Mouse (Mus musculus) kidney, adult 2 months (tissue): Measurements from ENCODE around the gene Gm11032. TPM values are rescaled to one million over a fixed set of nuclear protein-coding genes. Genes with fewer than 3 reads are reported as not detected.

Source experiments
- DNase-seq: peaks from one replicate; pipeline ENCODE4 v3.0.0; 2021
- H3K27ac ChIP-seq: fragments of 200-500 bp; 2 replicates; pipeline ENCODE4 v1.5.1; 2012; ENCODE audit warnings: low read depth, low read length, control low read depth, inconsistent platforms; ENCODE audit not compliant: insufficient read depth
- H3K27me3 ChIP-seq: fragments of 200-500 bp; replicated peaks from 2 replicates; pipeline ENCODE4 v1.6.1; 2012; ENCODE audit warnings: mild to moderate bottlenecking, moderate library complexity, low read length, inconsistent platforms; ENCODE audit not compliant: control insufficient read depth, insufficient read depth
- H3K36me3 ChIP-seq: fragments of 200-500 bp; 2 replicates; pipeline ENCODE4 v1.6.1; 2012; ENCODE audit warnings: mild to moderate bottlenecking, moderate library complexity, low read length, inconsistent platforms; ENCODE audit not compliant: control insufficient read depth, insufficient read depth
- H3K4me1 ChIP-seq: fragments of 200-500 bp; 2 replicates; pipeline ENCODE4 v1.6.1; 2011; ENCODE audit warnings: low read length; ENCODE audit not compliant: control insufficient read depth, insufficient read depth
- H3K4me3 ChIP-seq: fragments of 200-500 bp; 2 replicates; pipeline ENCODE4 v1.5.1; 2011; ENCODE audit warnings: mild to moderate bottlenecking, low read depth, low read length, control low read depth; ENCODE audit not compliant: insufficient read depth
- CTCF ChIP-seq: fragments of 200-500 bp; conservative IDR thresholded peaks from 2 replicates; pipeline ENCODE4 v1.5.1; 2011; ENCODE audit warnings: low read depth, mild to moderate bottlenecking, control low read depth, low read length, moderate library complexity, mixed read lengths; ENCODE audit not compliant: insufficient read depth, insufficient read length
- POLR2A ChIP-seq: fragments of 200-500 bp; IDR thresholded peaks from one replicate; pipeline ENCODE4 v1.6.1; 2011; ENCODE audit warnings: low read depth, low read length, control low read depth
- WGBS: fragments of 180-500 bp; shearing (Covaris S2); methylation state at CpG from one replicate; pipeline ENCODE4 v1.1.7; 2018; 5-methylcytosine and 5-hydroxymethylcytosine counted together
- polyA plus RNA-seq: library from polyadenylated mRNA; depleted of rRNA; stranded (reverse); fragments of >200 nt; gene quantifications from 2 replicates; pipeline ENCODE4 v1.2.3, GENCODE M21; 2012

Gm11032 gene
- polyA plus RNA-seq, 1 experiment = not detected

DNA sequence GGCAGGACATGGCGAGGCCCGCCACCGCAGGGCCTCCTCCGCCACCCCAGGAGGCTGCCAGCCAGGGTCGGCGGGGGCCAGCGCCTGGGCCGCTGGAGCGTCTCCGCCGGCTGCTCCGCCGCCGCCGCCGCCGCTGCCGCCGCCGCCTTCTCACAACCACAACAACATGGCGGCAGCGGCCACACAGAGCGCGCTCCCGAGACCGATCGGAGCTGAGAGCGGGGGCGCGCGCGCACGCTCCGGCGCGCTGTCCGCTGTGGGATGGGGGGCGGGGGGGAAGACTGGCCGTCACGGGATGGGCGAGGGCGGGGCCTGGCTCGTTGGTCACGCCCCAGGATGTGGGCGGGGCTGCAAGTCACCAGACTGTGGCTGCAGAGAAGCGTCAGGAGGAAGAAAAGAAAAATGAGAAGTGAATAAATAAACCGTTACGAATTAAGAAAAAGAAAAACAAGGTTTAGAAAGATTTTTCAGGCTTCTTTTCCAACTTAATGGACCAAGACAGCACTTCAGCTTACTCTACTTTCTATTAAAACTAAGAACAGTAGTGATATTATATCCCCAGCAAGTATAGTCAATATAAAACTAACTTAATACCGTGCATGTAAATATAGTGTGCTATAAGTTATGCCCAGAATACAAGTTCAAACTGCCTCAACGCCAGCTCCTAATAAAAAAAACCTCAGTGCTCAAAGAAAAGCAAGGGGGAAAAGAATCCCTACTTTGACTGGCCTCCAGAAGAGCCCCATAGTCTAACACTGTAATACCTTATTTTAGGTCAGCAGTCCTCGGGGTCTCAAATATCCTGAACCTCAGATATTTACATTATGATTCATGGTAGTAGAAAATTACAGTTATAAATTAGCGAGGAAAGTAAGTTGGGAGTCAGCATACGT is 25.0 kb upstream of the Gm11032 start, which contains the start of gene Mtmr3:
Gene Mtmr3, minus strand, starts transcription at position 256 of the 893 bp plus-strand sequence.
- DNase-seq = peak; percentile 98
- H3K27ac ChIP-seq = peak within 1 kb of the TSS; percentile 87
- peaks cover 15% of the 10 kb centered on the region for H3K4me1 ChIP-seq
- TF ChIP-seq CTCF (no peak), POLR2A (no peak)
- peak within 1 kb of the TSS; percentile 94 for H3K4me3 ChIP-seq
- H3K27me3 ChIP-seq = no peaks in the 10 kb centered on the region
- WGBS = 4% methylated on average over 52 of the region's 53 CpGs
- no peaks in the 10 kb centered on the region for H3K36me3 ChIP-seq

GRCm38 (mm10) chr11:4598411-4598810 is 21.5 kb upstream of the Gm11032 start:
- H3K27ac ChIP-seq = no peak overlapping the region
- no peaks in the 10 kb centered on the region for H3K36me3 ChIP-seq
- H3K4me3 ChIP-seq = no peak overlapping the region
- H3K27me3 ChIP-seq = no peaks in the 10 kb centered on the region
- 61% methylated on average over 2 of the region's 2 CpGs for WGBS
- H3K4me1 ChIP-seq = peaks cover 3% of the 10 kb centered on the region; the same call in 1 of the 2 replicates
- no peak for TF ChIP-seq CTCF
- no peak for DNase-seq

DNA sequence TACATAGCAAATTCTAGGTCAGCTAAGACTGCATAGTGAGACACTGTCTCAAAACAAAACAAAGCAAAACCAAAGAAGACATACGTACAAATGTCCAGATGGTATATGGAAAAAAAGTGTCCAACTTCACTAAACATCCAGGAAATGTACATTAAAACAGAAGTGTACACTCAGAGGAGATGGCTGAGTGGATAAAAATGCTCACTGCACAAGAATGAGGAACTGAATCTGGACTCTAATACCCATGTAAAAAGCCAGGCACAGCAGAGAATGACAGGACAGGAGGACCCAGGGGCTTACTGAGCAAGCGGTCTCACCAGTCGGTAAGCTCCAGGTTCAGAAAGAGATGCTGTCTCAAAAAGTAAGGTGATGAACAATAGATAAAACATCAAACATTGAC is 20.0 kb upstream of the Gm11032 start:
- peaks cover 12% of the 10 kb centered on the region for H3K4me1 ChIP-seq
- no peak for TF ChIP-seq CTCF
- TF ChIP-seq POLR2A = no peak
- no peak for DNase-seq
- 93% methylated on average over 3 of the region's 3 CpGs for WGBS
- H3K36me3 ChIP-seq = no peaks in the 10 kb centered on the region
- H3K4me3 ChIP-seq = no peak overlapping the region
- H3K27me3 ChIP-seq = no peaks in the 10 kb centered on the region
- H3K27ac ChIP-seq = no peak overlapping the region

GRCm38 (mm10) chr11:4601890-4602289 is 18.0 kb upstream of the Gm11032 start:
- no peaks in the 10 kb centered on the region for H3K36me3 ChIP-seq
- H3K4me3 ChIP-seq = no peak overlapping the region
- H3K4me1 ChIP-seq = peaks cover 15% of the 10 kb centered on the region
- no peaks in the 10 kb centered on the region for H3K27me3 ChIP-seq
- WGBS = 93% methylated on average over 5 of the region's 5 CpGs
- no peak overlapping the region for H3K27ac ChIP-seq
- TF ChIP-seq CTCF (no peak), POLR2A (no peak)
- DNase-seq = no peak

DNA sequence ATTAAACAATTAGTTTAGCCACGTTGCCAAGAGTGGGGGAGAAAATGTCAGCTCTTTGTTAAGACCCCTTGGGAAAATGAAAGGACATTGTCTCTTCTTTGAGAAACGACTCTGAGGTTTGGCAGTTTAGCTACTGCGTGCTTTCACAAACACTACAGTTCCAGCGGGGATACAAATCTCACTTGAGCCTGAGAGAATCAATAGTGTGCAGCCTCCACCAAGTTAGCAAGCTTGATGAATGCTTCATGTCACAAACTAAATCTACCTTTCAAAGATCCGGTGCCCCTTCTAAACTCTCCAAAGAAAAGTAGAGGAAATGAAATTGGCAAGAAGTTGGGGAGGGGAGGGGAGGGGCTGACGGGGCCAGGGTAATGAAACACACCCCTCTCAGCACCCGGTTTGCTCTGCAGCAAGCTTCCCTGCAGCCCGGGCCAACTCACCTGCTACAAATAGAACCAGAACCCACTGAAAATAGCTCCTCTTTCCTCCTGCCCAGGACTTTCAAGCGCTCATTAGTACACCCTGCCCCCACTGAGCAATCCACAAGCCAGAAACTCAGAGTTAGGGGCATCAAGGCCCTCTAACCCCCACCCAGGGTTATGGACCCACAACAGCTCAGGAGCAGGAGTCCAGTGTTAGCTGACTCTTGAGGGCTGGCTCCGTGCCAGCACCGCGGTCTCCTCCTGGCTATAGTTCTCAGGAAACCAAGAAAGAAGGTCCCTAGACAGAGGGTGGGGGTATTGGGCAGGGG is 17.0 kb upstream of the Gm11032 start:
- no peak for TF ChIP-seq POLR2A
- peaks cover 17% of the 10 kb centered on the region for H3K4me1 ChIP-seq
- 38% methylated on average over 12 of the region's 12 CpGs for WGBS
- H3K4me3 ChIP-seq = no peak overlapping the region
- DNase-seq = peak; percentile 43
- no peaks in the 10 kb centered on the region for H3K27me3 ChIP-seq
- H3K36me3 ChIP-seq = no peaks in the 10 kb centered on the region
- no peak overlapping the region for H3K27ac ChIP-seq

GRCm38 (mm10) chr11:4604441-4604840 is 15.4 kb upstream of the Gm11032 start:
- Histone ChIP-seq H3K36me3 (no peaks in the 10 kb centered on the region), H3K4me3 (no peak overlapping the region), H3K4me1 (peaks cover 17% of the 10 kb centered on the region), H3K27me3 (no peaks in the 10 kb centered on the region), H3K27ac (peak overlapping the region; percentile 73; the same call in 1 of the 2 replicates)
- peak; percentile 49 for DNase-seq
- TF ChIP-seq CTCF (no peak), POLR2A (no peak)
- 18% methylated on average over 6 of the region's 6 CpGs for WGBS

DNA sequence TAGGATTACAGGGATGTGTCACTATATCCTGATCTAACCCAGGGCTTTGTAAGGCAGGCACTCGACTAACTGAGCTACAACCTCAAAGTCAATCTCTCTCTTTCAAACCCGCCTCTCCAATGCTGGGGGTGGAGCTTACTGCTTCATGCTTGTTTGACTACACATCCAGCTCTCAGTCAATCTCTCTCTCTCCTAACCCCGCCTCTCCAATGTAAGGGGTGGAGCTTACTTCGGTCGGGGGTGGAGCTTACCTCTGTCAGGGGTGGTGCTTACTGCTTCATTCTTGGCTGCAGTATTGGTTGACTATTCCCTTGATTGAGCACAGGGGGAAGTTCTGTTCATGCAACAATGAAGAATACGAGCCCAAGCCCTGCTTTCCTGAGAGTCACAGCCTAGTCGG is 14.5 kb upstream of the Gm11032 start:
- no peak for TF ChIP-seq CTCF
- no peak for TF ChIP-seq POLR2A
- peaks cover 17% of the 10 kb centered on the region for H3K4me1 ChIP-seq

More for the DNA sequence above, 14.5 kb upstream of the Gm11032 start:
- H3K27ac ChIP-seq = no peak overlapping the region
- no peaks in the 10 kb centered on the region for H3K36me3 ChIP-seq
- WGBS = 60% methylated on average over 7 of the region's 7 CpGs
- no peak overlapping the region for H3K4me3 ChIP-seq
- H3K27me3 ChIP-seq = no peaks in the 10 kb centered on the region
- peak; percentile 53 for DNase-seq
